Mouse (Mus musculus) midbrain, embryonic 12.5 days (tissue): ENCODE measurements around the gene Nfkbiz. TPM values are rescaled to one million over a fixed set of nuclear protein-coding genes. Genes with fewer than 3 reads are reported as not detected.

ENCODE experiments used
- ATAC-seq: fragments of 200-750 bp; cut with Nextera tagmentation; 2 replicates; pipeline ENCODE4 v1.8.0; 2017; ENCODE audit warnings: low read depth, moderate TSS enrichment, moderate library complexity; ENCODE audit not compliant: low FRiP score
- H3K27ac ChIP-seq: fragments of 300-500 bp; sonication (generic); replicated peaks from 2 replicates; pipeline ENCODE4 v1.5.1; 2016; ENCODE audit warnings: mild to moderate bottlenecking
- H3K27me3 ChIP-seq: fragments of 300-500 bp; sonication (generic); 2 replicates; pipeline ENCODE4 v1.6.1; 2016; ENCODE audit warnings: mild to moderate bottlenecking
- H3K36me3 ChIP-seq: fragments of 300-500 bp; sonication (generic); 2 replicates; pipeline ENCODE4 v1.6.1; 2016
- H3K4me1 ChIP-seq: fragments of 300-500 bp; sonication (generic); 2 replicates; pipeline ENCODE4 v1.6.1; 2016
- H3K4me2 ChIP-seq: fragments of 300-500 bp; sonication (generic); replicated peaks from 2 replicates; pipeline ENCODE4 v1.6.1; 2016; ENCODE audit warnings: mild to moderate bottlenecking, moderate library complexity
- H3K4me3 ChIP-seq: fragments of 300-500 bp; sonication (generic); 2 replicates; pipeline ENCODE4 v1.5.1; 2016; ENCODE audit warnings: mild to moderate bottlenecking
- H3K9ac ChIP-seq: fragments of 300-500 bp; sonication (generic); replicated peaks from 2 replicates; pipeline ENCODE4 v1.6.1; 2016; ENCODE audit warnings: mild to moderate bottlenecking, moderate library complexity
- H3K9me3 ChIP-seq: fragments of 300-500 bp; sonication (generic); 2 replicates; pipeline ENCODE4 v1.6.1; 2016; ENCODE audit warnings: mild to moderate bottlenecking
- WGBS: fragments of 180-500 bp; shearing (Covaris S2); methylation state at CpG from one replicate; pipeline ENCODE4 v1.1.7; 2016; 5-methylcytosine and 5-hydroxymethylcytosine counted together
- polyA plus RNA-seq: library from polyadenylated mRNA; unstranded; fragments of >200 nt; fragmentation: Nextera tagmentation; extraction: Ambion mirVana; gene quantifications from 2 replicates; pipeline ENCODE4 v1.2.1, GENCODE M21; 2016

Gene Nfkbiz
- polyA plus RNA-seq, 1 experiment from 2014 or later = 1.5 TPM

GRCm38 (mm10) chr16:55823398-55824155, 15.1 kb downstream of the Nfkbiz start:
- Histone ChIP-seq H3K4me1 (peaks cover 22% of the 10 kb centered on the region; the same call in 1 of the 2 replicates), H3K4me3 (no peak overlapping the region), H3K4me2 (no peak overlapping the region), H3K27ac (no peak overlapping the region), H3K27me3 (peaks cover 29% of the 10 kb centered on the region), H3K9ac (no peak overlapping the region), H3K36me3 (no peaks in the 10 kb centered on the region), H3K9me3 (no peaks in the 10 kb centered on the region)
- no peak for ATAC-seq
- WGBS = 54% methylated on average over 11 of the region's 11 CpGs

- WGBS = 45% methylated on average over 18 of the region's 18 CpGs
- H3K9me3 ChIP-seq = no peaks in the 10 kb centered on the region
- peaks cover 29% of the 10 kb centered on the region for H3K27me3 ChIP-seq
- H3K27ac ChIP-seq = no peak overlapping the region
- peaks cover 22% of the 10 kb centered on the region; the same call in 1 of the 2 replicates for H3K4me1 ChIP-seq
- no peak overlapping the region for H3K9ac ChIP-seq
- H3K36me3 ChIP-seq = peaks cover 3% of the 10 kb centered on the region; the same call in 1 of the 2 replicates
- H3K4me3 ChIP-seq = peak overlapping the region; percentile 74; the same call in 1 of the 2 replicates
- no peak for ATAC-seq
- H3K4me2 ChIP-seq = peak overlapping the region; percentile 98
Observed at GRCm38 (mm10) chr16:55822741-55823397, 15.8 kb downstream of the Nfkbiz start.

- H3K27me3 ChIP-seq = peaks cover 29% of the 10 kb centered on the region
- 0 out of 2 replicates have a peak overlapping the region, but pooled peaks have one; percentile 39 for H3K27ac ChIP-seq
- peak overlapping the region; percentile 65 for H3K9ac ChIP-seq
- under 1% methylated on average over 67 of the region's 67 CpGs for whole genome bisulfite sequencing
- H3K36me3 ChIP-seq = peaks cover 6% of the 10 kb centered on the region; the same call in 1 of the 2 replicates
- peaks cover 22% of the 10 kb centered on the region; the same call in 1 of the 2 replicates for H3K4me1 ChIP-seq
- H3K9me3 ChIP-seq = no peaks in the 10 kb centered on the region
- peak overlapping the region; percentile 98 for H3K4me2 ChIP-seq
- ATAC-seq = peak; percentile 95
- H3K4me3 ChIP-seq = peak overlapping the region; percentile 74
Observed at GRCm38 (mm10) chr16:55821997-55822740, 16.5 kb downstream of the Nfkbiz start.

- Histone ChIP-seq H3K4me1 (peaks cover 22% of the 10 kb centered on the region; the same call in 1 of the 2 replicates), H3K36me3 (peaks cover 9% of the 10 kb centered on the region), H3K9ac (peak overlapping the region; percentile 65), H3K27ac (no peak overlapping the region), H3K9me3 (no peaks in the 10 kb centered on the region), H3K4me3 (peak overlapping the region; percentile 74), H3K27me3 (peaks cover 29% of the 10 kb centered on the region), H3K4me2 (peak overlapping the region; percentile 98)
- WGBS = under 1% methylated on average over 40 of the region's 40 CpGs
- ATAC-seq = peak; percentile 21
Observed at GRCm38 (mm10) chr16:55821571-55821981, 17.1 kb downstream of the Nfkbiz start.

GRCm38 (mm10) chr16:55820916-55821570, 17.7 kb downstream of the Nfkbiz start:
- H3K9me3 ChIP-seq = no peaks in the 10 kb centered on the region
- H3K9ac ChIP-seq = peak overlapping the region; percentile 65; the same call in 1 of the 2 replicates
- H3K36me3 ChIP-seq = peaks cover 13% of the 10 kb centered on the region
- H3K4me3 ChIP-seq = peak overlapping the region; percentile 74
- no peak for ATAC-seq
- 24% methylated on average over 20 of the region's 20 CpGs for WGBS
- peaks cover 22% of the 10 kb centered on the region; the same call in 1 of the 2 replicates for H3K4me1 ChIP-seq
- H3K4me2 ChIP-seq = peak overlapping the region; percentile 98
- peaks cover 29% of the 10 kb centered on the region for H3K27me3 ChIP-seq
- no peak overlapping the region for H3K27ac ChIP-seq

GRCm38 (mm10) chr16:55820161-55820915, 18.4 kb downstream of the Nfkbiz start:
- H3K4me1 ChIP-seq = peaks cover 22% of the 10 kb centered on the region; the same call in 1 of the 2 replicates
- H3K36me3 ChIP-seq = peaks cover 20% of the 10 kb centered on the region
- peaks cover 29% of the 10 kb centered on the region for H3K27me3 ChIP-seq
- peak overlapping the region; percentile 98 for H3K4me2 ChIP-seq
- no peaks in the 10 kb centered on the region for H3K9me3 ChIP-seq
- H3K27ac ChIP-seq = no peak overlapping the region
- ATAC-seq = no peak
- no peak overlapping the region for H3K9ac ChIP-seq
- WGBS = 62% methylated on average over 13 of the region's 13 CpGs
- peak overlapping the region; percentile 74; the same call in 1 of the 2 replicates for H3K4me3 ChIP-seq

- ATAC-seq = no peak
- Histone ChIP-seq H3K4me1 (peaks cover 22% of the 10 kb centered on the region; the same call in 1 of the 2 replicates), H3K9ac (no peak overlapping the region), H3K27ac (no peak overlapping the region), H3K36me3 (peaks cover 27% of the 10 kb centered on the region), H3K4me2 (no peak overlapping the region; the same call in 1 of the 2 replicates), H3K9me3 (no peaks in the 10 kb centered on the region), H3K4me3 (no peak overlapping the region), H3K27me3 (peaks cover 29% of the 10 kb centered on the region)
- WGBS = 74% methylated on average over 15 of the region's 15 CpGs
Observed at GRCm38 (mm10) chr16:55819186-55819861, 19.4 kb downstream of the Nfkbiz start.

- H3K9me3 ChIP-seq = no peaks in the 10 kb centered on the region
- H3K9ac ChIP-seq = no peak overlapping the region
- peaks cover 30% of the 10 kb centered on the region for H3K36me3 ChIP-seq
- 96% methylated on average over 28 of the region's 28 CpGs for WGBS
- H3K27ac ChIP-seq = no peak overlapping the region
- ATAC-seq = no peak
- H3K4me1 ChIP-seq = 0 out of 2 replicates have a peak, but pooled peaks cover 19% of the 10 kb centered on the region
- no peak overlapping the region for H3K4me2 ChIP-seq
- H3K4me3 ChIP-seq = no peak overlapping the region
- H3K27me3 ChIP-seq = peaks cover 18% of the 10 kb centered on the region
Observed at GRCm38 (mm10) chr16:55817717-55818515, 20.8 kb downstream of the Nfkbiz start.

GRCm38 (mm10) chr16:55816202-55816941, 22.3 kb downstream of the Nfkbiz start:
- H3K9ac ChIP-seq = no peak overlapping the region
- no peaks in the 10 kb centered on the region for H3K9me3 ChIP-seq
- WGBS = 95% methylated on average over 13 of the region's 13 CpGs
- 0 out of 2 replicates have a peak, but pooled peaks cover 19% of the 10 kb centered on the region for H3K4me1 ChIP-seq
- H3K36me3 ChIP-seq = peaks cover 36% of the 10 kb centered on the region
- no peak overlapping the region for H3K4me3 ChIP-seq
- ATAC-seq = no peak
- H3K4me2 ChIP-seq = no peak overlapping the region
- H3K27me3 ChIP-seq = peaks cover 13% of the 10 kb centered on the region
- no peak overlapping the region for H3K27ac ChIP-seq
